Mouse (Mus musculus) CH12.LX (cell line): ENCODE measurements around the gene Fam163b.

Experiments used
- CTCF ChIP-seq, 2 experiments: IDR thresholded peaks in 1 of 2; conservative IDR thresholded peaks in 1 of 2; 2 replicates each; pipeline ENCODE4 v1.5.1; 2011 to 2012; ENCODE audit warnings: low read depth in 2 of 2, low read length in 2 of 2, improper control_type of control experiment in 1 of 2, inconsistent platforms in 1 of 2, mild to moderate bottlenecking in 1 of 2, moderate library complexity in 1 of 2
- IRF4 ChIP-seq: IDR thresholded peaks from 2 replicates; pipeline ENCODE4 v1.6.1; 2014; ENCODE audit warnings: low read depth, mild to moderate bottlenecking, inconsistent platforms, low read length, improper control_type of control experiment
- MAX ChIP-seq: IDR thresholded peaks from 2 replicates; pipeline ENCODE4 v1.6.1; 2011; ENCODE audit warnings: low read length, improper control_type of control experiment
- MYC ChIP-seq: IDR thresholded peaks from 2 replicates; pipeline ENCODE4 v1.6.1; 2011; ENCODE audit warnings: low read depth, mild to moderate bottlenecking, improper control_type of control experiment, low read length
- NRF1 ChIP-seq: IDR thresholded peaks from 2 replicates; pipeline ENCODE4 v1.6.1; 2014; ENCODE audit warnings: low read depth, mild to moderate bottlenecking, inconsistent platforms, low read length, improper control_type of control experiment, moderate library complexity
- PAX5 ChIP-seq: IDR thresholded peaks from 2 replicates; pipeline ENCODE4 v1.6.1; 2012; ENCODE audit warnings: low read length, inconsistent platforms, mixed read lengths
- POLR2A ChIP-seq: IDR thresholded peaks from 2 replicates; pipeline ENCODE4 v1.6.1; 2011; ENCODE audit warnings: low read depth, mild to moderate bottlenecking, improper control_type of control experiment, low read length
- RAD21 ChIP-seq: IDR thresholded peaks from 2 replicates; pipeline ENCODE4 v1.6.1; 2011; ENCODE audit warnings: low read depth, mild to moderate bottlenecking, low read length, improper control_type of control experiment, moderate library complexity
- RCOR1 ChIP-seq: conservative IDR thresholded peaks from 2 replicates; pipeline ENCODE4 v1.6.1; 2012; ENCODE audit warnings: low read depth, mild to moderate bottlenecking, inconsistent platforms, low read length, improper control_type of control experiment
- SIN3A ChIP-seq: IDR thresholded peaks from 2 replicates; pipeline ENCODE4 v1.6.1; 2012; ENCODE audit warnings: low read length, improper control_type of control experiment, inconsistent platforms
- TCF12 ChIP-seq: IDR thresholded peaks from 2 replicates; pipeline ENCODE4 v1.6.1; 2014; ENCODE audit warnings: low read depth, mild to moderate bottlenecking, inconsistent platforms, low read length, improper control_type of control experiment

DNA sequence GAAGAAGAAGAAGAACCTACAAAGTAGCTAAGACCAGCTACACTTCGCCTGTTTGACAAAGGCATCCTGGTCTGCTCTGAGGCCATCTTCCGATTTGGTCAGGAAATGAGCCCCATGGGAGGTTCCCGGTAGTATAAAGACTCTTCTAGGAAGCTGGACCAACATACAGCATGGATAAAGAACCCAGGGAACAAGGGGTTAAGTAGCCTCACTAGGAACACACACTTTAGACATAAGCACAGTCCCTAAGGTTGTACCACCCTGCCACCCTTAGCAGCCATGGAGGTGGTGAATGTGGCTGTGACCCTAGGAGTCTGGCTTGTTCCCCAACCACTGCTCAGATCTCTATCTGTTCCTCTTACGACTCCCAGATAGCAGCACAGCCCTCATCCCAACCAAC, 3.9 kb downstream of the Fam163b start:
- TF ChIP-seq SIN3A (no peak), POLR2A (no peak), RAD21 (no peak), RCOR1 (no peak), CTCF (conservative IDR thresholded peaks at IDR 0.05 in 1 of 2, IDR thresholded peaks at IDR 0.05 in 1 of 2; ENCODE audit: low read depth in 2 of 2, low read length in 2 of 2) (no peak), PAX5 (no peak), IRF4 (no peak), NRF1 (no peak), MYC (no peak), MAX (no peak), TCF12 (no peak)
